Mouse (Mus musculus) lung, postnatal 0 days (tissue): ENCODE data around the gene Srcap.

Experiments
- CTCF ChIP-seq: IDR thresholded peaks from 2 replicates; pipeline ENCODE4 v1.5.1; 2016; ENCODE audit warnings: antibody characterized with exemption, mild to moderate bottlenecking
- EP300 ChIP-seq: IDR thresholded peaks from 2 replicates; pipeline ENCODE4 v1.6.1; 2016; ENCODE audit warnings: antibody characterized with exemption, mild to moderate bottlenecking, control low read depth

GRCm38 (mm10) chr7:127589637-127590036 is 77.9 kb downstream of the Srcap start:
- TF ChIP-seq CTCF (no peak), EP300 (no peak)
